Mouse (Mus musculus) adrenal gland, adult 10 weeks (tissue): Measurements from ENCODE around the gene Comtd1. TPM values are rescaled to one million over a fixed set of nuclear protein-coding genes. Genes with fewer than 3 reads are reported as not detected.

Experiments
- polyA plus RNA-seq: library from polyadenylated mRNA; stranded (reverse); fragments of 350-450 nt; fragmentation: Illumina TruSeq; extraction: RNeasy Lipid Tissue Mini Kit (QIAGEN cat#74804); gene quantifications from one replicate; pipeline ENCODE4 v1.2.3, GENCODE M21; 2014; ENCODE audit warnings: low read depth, low replicate concordance

The Comtd1 gene
- polyA plus RNA-seq = 1.3 TPM

DNA sequence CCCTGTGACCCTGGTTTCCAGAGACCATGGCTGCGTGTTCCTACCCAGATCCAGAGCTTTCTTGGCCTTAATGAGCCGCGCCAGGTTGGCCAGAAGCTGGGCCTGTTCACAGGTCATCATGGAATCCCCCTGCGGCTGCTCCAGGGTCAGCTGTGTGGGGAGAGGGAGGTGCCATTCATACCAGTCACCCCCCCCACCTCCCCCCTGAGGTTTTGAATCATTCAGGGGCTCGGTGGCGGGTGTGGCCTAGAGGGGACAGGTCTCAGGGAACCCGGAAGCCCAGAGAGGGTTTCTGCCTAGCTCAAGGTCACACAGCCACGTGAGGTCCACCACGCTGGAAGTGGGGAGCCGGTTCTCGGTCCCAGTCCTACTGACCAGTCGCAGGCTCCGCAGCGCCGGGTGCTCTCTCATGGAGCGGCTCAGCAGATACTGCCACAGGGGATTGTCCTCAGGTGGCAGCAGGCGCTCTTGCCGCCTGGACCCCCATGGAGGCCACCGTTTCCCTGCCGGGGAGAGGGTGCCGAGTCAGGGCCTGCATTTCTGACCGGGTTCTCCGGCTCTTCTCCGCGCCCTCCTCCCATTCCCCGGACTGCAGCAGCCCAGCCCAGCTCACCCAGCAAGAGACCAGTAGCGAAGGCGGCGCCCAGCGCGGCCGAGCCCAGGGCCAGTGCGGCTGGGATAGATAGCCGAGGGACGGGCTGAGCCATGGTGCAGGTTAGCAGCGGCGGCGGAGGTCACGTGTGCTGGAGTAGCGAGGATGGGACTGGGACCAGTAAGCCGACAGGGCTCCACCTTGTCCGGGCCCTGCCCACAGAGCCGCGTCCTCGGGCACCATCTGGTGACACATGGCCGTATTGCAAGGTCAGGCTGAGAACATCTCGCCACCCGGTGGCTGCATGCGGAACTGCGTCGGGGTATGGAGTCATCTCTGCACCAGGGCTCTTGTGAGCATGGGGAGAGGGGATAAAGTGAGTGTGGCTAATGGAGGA lies at the start of gene Comtd1:
Comtd1 (minus strand) TSS at position 812 of the 989 bp plus-strand sequence.

GRCm38 (mm10) chr14:21824938-21825337 lies 23.8 kb downstream of the Comtd1 start, which contains the start of gene Vdac2:
Vdac2 (plus strand) TSS chr14:21825238.

Other genes with a start within 250 kb of the Comtd1 start
- gene Dupd1, start 134.4 kb downstream of the Comtd1 start, polyA plus RNA-seq = not detected
- gene Samd8, start 98.4 kb downstream of the Comtd1 start, polyA plus RNA-seq = 71.3 TPM
- not detected for gene Dusp13, start 97.8 kb downstream of the Comtd1 start, polyA plus RNA-seq
- 273 TPM for gene Vdac2, start 23.7 kb downstream of the Comtd1 start, polyA plus RNA-seq
- gene Zfp503, start 140.6 kb upstream of the Comtd1 start, polyA plus RNA-seq = 23.0 TPM
- gene Lrmda, start 170.7 kb upstream of the Comtd1 start, polyA plus RNA-seq = 1.3 TPM